Mouse (Mus musculus) MEL (cell line): Measurements from ENCODE around the gene Vps8. TPM values are rescaled to one million over a fixed set of nuclear protein-coding genes. Genes with fewer than 3 reads are reported as not detected.

Experiments
- DNase-seq: peaks from one replicate; pipeline ENCODE4 v3.0.0; 2011; ENCODE audit warnings: low read depth, low spot score
- H3K27ac ChIP-seq: 2 replicates; pipeline ENCODE4 v1.5.1; 2012; ENCODE audit warnings: low read depth, mild to moderate bottlenecking, control low read depth, low read length, moderate library complexity; ENCODE audit not compliant: control insufficient read depth
- H3K27me3 ChIP-seq, 2 experiments: fragments of 150-350 bp in 1 of 2; sonication (generic) in 1 of 2; 2 replicates each; pipeline ENCODE4 v1.6.1; 2012; ENCODE audit warnings: low read length in 2 of 2, mild to moderate bottlenecking in 2 of 2, improper control_type of control experiment in 1 of 2, moderate library complexity in 1 of 2; ENCODE audit not compliant: insufficient read depth in 2 of 2, control insufficient read depth in 1 of 2
- H3K36me3 ChIP-seq, 2 experiments: 2 replicates each; pipeline ENCODE4 v1.6.1; 2012 to 2014; ENCODE audit warnings: low read length in 2 of 2, improper control_type of control experiment in 1 of 2, inconsistent platforms in 1 of 2, mild to moderate bottlenecking in 1 of 2; ENCODE audit not compliant: insufficient read depth in 2 of 2, control insufficient read depth in 1 of 2
- H3K4me1 ChIP-seq, 2 experiments: fragments of 150-350 bp in 1 of 2; sonication (generic) in 1 of 2; 2 replicates each; pipeline ENCODE4 v1.6.1; 2012; ENCODE audit warnings: low read length in 2 of 2, improper control_type of control experiment in 1 of 2, mild to moderate bottlenecking in 1 of 2; ENCODE audit not compliant: insufficient read depth in 2 of 2, control insufficient read depth in 1 of 2
- H3K4me3 ChIP-seq, 2 experiments: fragments of 150-350 bp in 1 of 2; sonication (generic) in 1 of 2; 2 replicates each; pipeline ENCODE4 v1.5.1; 2012; ENCODE audit warnings: low read depth in 2 of 2, low read length in 2 of 2, mild to moderate bottlenecking in 2 of 2, moderate library complexity in 2 of 2, control low read depth in 1 of 2, improper control_type of control experiment in 1 of 2; ENCODE audit not compliant: control insufficient read depth in 1 of 2, insufficient read depth in 1 of 2
- H3K79me2 ChIP-seq: 2 replicates; pipeline ENCODE4 v1.6.1; 2012; ENCODE audit warnings: mild to moderate bottlenecking, low read length, moderate library complexity; ENCODE audit not compliant: control insufficient read depth, poor library complexity, insufficient read depth
- H3K9ac ChIP-seq: 2 replicates; pipeline ENCODE4 v1.6.1; 2012; ENCODE audit warnings: low read depth, mild to moderate bottlenecking, control low read depth, low read length, moderate library complexity; ENCODE audit not compliant: control insufficient read depth, poor library complexity, severe bottlenecking
- H3K9me3 ChIP-seq: fragments of 150-350 bp; sonication (generic); replicated peaks from 2 replicates; pipeline ENCODE4 v1.6.1; 2012; ENCODE audit warnings: mild to moderate bottlenecking, low read length, improper control_type of control experiment, moderate library complexity; ENCODE audit not compliant: insufficient read depth
- BHLHE40 ChIP-seq: IDR thresholded peaks from 2 replicates; pipeline ENCODE4 v1.6.1; 2012; ENCODE audit warnings: low read depth, mild to moderate bottlenecking, inconsistent platforms, low read length, improper control_type of control experiment, borderline replicate concordance
- CHD1 ChIP-seq: IDR thresholded peaks from 2 replicates; pipeline ENCODE4 v1.6.1; 2012; ENCODE audit warnings: low read depth, mild to moderate bottlenecking, inconsistent platforms, low read length, improper control_type of control experiment
- CHD2 ChIP-seq: IDR thresholded peaks from 2 replicates; pipeline ENCODE4 v1.6.1; 2011; ENCODE audit warnings: low read length, improper control_type of control experiment
- ELF1 ChIP-seq: IDR thresholded peaks from 2 replicates; pipeline ENCODE4 v1.6.1; 2014; ENCODE audit warnings: low read depth, mild to moderate bottlenecking, inconsistent platforms, low read length, improper control_type of control experiment, moderate library complexity
- KAT2A ChIP-seq: conservative IDR thresholded peaks from 2 replicates; pipeline ENCODE4 v1.6.1; 2012; ENCODE audit warnings: low read depth, low read length, improper control_type of control experiment, inconsistent platforms
- MEF2A ChIP-seq: IDR thresholded peaks from 2 replicates; pipeline ENCODE4 v1.6.1; 2014; ENCODE audit warnings: low read depth, mild to moderate bottlenecking, inconsistent platforms, low read length, improper control_type of control experiment; ENCODE audit not compliant: poor library complexity, insufficient replicate concordance, severe bottlenecking; ENCODE audit errors: extremely low read depth
- POLR2A ChIP-seq, 2 experiments: IDR thresholded peaks; 2 replicates each; pipeline ENCODE4 v1.6.1; 2011 to 2012; ENCODE audit warnings: low read length in 2 of 2, mild to moderate bottlenecking in 2 of 2, control low read depth in 1 of 2, improper control_type of control experiment in 1 of 2, low read depth in 1 of 2, moderate library complexity in 1 of 2; ENCODE audit not compliant: control insufficient read depth in 1 of 2, insufficient read depth in 1 of 2, poor library complexity in 1 of 2
- POLR2AphosphoS5 ChIP-seq: IDR thresholded peaks from 2 replicates; pipeline ENCODE4 v1.6.1; 2012; ENCODE audit warnings: low read depth, borderline replicate concordance, mild to moderate bottlenecking, inconsistent platforms, low read length, moderate library complexity, mixed read lengths
- RAD21 ChIP-seq: IDR thresholded peaks from 2 replicates; pipeline ENCODE4 v1.6.1; 2011; ENCODE audit warnings: mild to moderate bottlenecking, low read depth, low read length, improper control_type of control experiment
- SMC3 ChIP-seq: IDR thresholded peaks from 2 replicates; pipeline ENCODE4 v1.6.1; 2011; ENCODE audit warnings: low read depth, low read length, improper control_type of control experiment
- TCF12 ChIP-seq: IDR thresholded peaks from 2 replicates; pipeline ENCODE4 v1.6.1; 2014; ENCODE audit warnings: low read depth, mild to moderate bottlenecking, inconsistent platforms, low read length, improper control_type of control experiment, moderate library complexity
- UBTF ChIP-seq: IDR thresholded peaks from 2 replicates; pipeline ENCODE4 v1.6.1; 2012; ENCODE audit warnings: low read depth, mild to moderate bottlenecking, inconsistent platforms, low read length, improper control_type of control experiment, moderate library complexity, borderline replicate concordance; ENCODE audit not compliant: insufficient read depth
- ZMIZ1 ChIP-seq: IDR thresholded peaks from 2 replicates; pipeline ENCODE4 v1.6.1; 2012; ENCODE audit warnings: low read depth, mild to moderate bottlenecking, inconsistent platforms, low read length, improper control_type of control experiment, moderate library complexity
- ZNF384 ChIP-seq: IDR thresholded peaks from 2 replicates; pipeline ENCODE4 v1.6.1; 2012; ENCODE audit warnings: low read depth, mild to moderate bottlenecking, inconsistent platforms, low read length, improper control_type of control experiment
- polyA plus RNA-seq, 2 experiments: library from polyadenylated mRNA; stranded (reverse) in 1 of 2; unstranded in 1 of 2; fragments of >175 nt in 1 of 2; fragments of >200 nt in 1 of 2; gene quantifications; 2 replicates each; pipeline versions ENCODE4 v1.2.1 to v1.2.4; 2012; ENCODE audit warnings: low replicate concordance in 2 of 2, low read depth in 1 of 2; ENCODE audit not compliant: insufficient read length in 2 of 2, insufficient read depth in 1 of 2, missing spikeins in 1 of 2
- total RNA-seq: library from RNA; depleted of rRNA; stranded (reverse); fragments of 300-350 nt; gene quantifications from 2 replicates; pipeline ENCODE4 v1.2.3, GENCODE M21; 2012

Gene Vps8
- total and polyA plus RNA-seq, 3 experiments = 10.5 to 14.0 TPM; not detected in 1

GRCm38 (mm10) chr16:21478376-21478775, 55.5 kb downstream of the Vps8 start (continued):
- TF ChIP-seq SMC3 = no peak

- H3K4me1 ChIP-seq = no peaks in the 10 kb centered on the region
- H3K27me3 ChIP-seq = no peaks in the 10 kb centered on the region
- no peak overlapping the region for H3K9ac ChIP-seq
- no peaks in the 10 kb centered on the region; a peak in 1 of 4 replicates for H3K36me3 ChIP-seq
- DNase-seq = no peak
- H3K79me2 ChIP-seq = no peaks in the 10 kb centered on the region
- TF ChIP-seq TCF12 (no peak), CHD1 (no peak), ELF1 (no peak), UBTF (no peak), MEF2A (no peak), POLR2AphosphoS5 (no peak), BHLHE40 (no peak), POLR2A (IDR thresholded peaks at IDR 0.05; ENCODE audit: control insufficient read depth in 1 of 2, insufficient read depth in 1 of 2, low read depth in 1 of 2, low read length in 2 of 2, poor library complexity in 1 of 2) (no peak)
- H3K9me3 ChIP-seq = no peaks in the 10 kb centered on the region
- no peak overlapping the region for H3K27ac ChIP-seq
- no peak overlapping the region for H3K4me3 ChIP-seq
Observed at GRCm38 (mm10) chr16:21483803-21484202, 60.9 kb downstream of the Vps8 start.

- DNase-seq = no peak
- TF ChIP-seq CHD2 (no peak), ZNF384 (no peak), MEF2A (no peak), ZMIZ1 (no peak), KAT2A (no peak), CHD1 (no peak), RAD21 (no peak)
Observed at GRCm38 (mm10) chr16:21485716-21486115, 62.8 kb downstream of the Vps8 start.

More at GRCm38 (mm10) chr16:21485716-21486115, 62.8 kb downstream of the Vps8 start:
- Histone ChIP-seq H3K9me3 (no peaks in the 10 kb centered on the region), H3K4me1 (no peaks in the 10 kb centered on the region), H3K79me2 (no peaks in the 10 kb centered on the region), H3K4me3 (no peak overlapping the region), H3K9ac (no peak overlapping the region), H3K27me3 (no peaks in the 10 kb centered on the region), H3K36me3 (no peaks in the 10 kb centered on the region; a peak in 1 of 4 replicates), H3K27ac (no peak overlapping the region)
